Mouse (Mus musculus) gastrocnemius, postnatal 25 days (tissue): ENCODE measurements around the gene Rnf38. TPM values are rescaled to one million over a fixed set of nuclear protein-coding genes. Genes with fewer than 3 reads are reported as not detected.

Experiments used
- microRNA-seq, 2 experiments: library from miRNA; unstranded; fragments of <30 nt; microRNA quantifications; one replicate each; pipeline ENCODE4 v1.2.0; 2021; ENCODE audit warnings: borderline replicate concordance in 2 of 2
- total RNA-seq, 2 experiments: library from RNA; stranded (reverse); gene quantifications; 1 replicate in 1 of 2; 2 replicates in 1 of 2; pipeline ENCODE4 v1.2.3; 2021

Gene Rnf38
- total RNA-seq, 2 experiments from 2014 or later: 10.8 to 16.3 TPM

Small RNA genes lying within 50 kb of the gene (microRNA-seq; reads per million reads assigned to microRNA genes)
- gene Mir5106: 0 reads per million in 2 experiments

Other genes with a start within 250 kb of the Rnf38 start
- 10 to 100 TPM; 51.4 to 61.9 TPM for gene Clta, start 229.3 kb downstream of the Rnf38 start, total RNA-seq
- gene Gne, start 149.6 kb downstream of the Rnf38 start, total RNA-seq: 10 to 100 TPM in 1 of 2 experiments, 1 to 10 TPM in 1; 8.9 to 15.0 TPM
- gene Melk, start 67.1 kb upstream of the Rnf38 start, total RNA-seq: under 1 TPM; 0.26 to 0.46 TPM